Mouse (Mus musculus) CD4-positive, CD25-positive, alpha-beta regulatory T cell, adult 4 months (primary cell): Measurements from ENCODE around the gene Drp2. TPM values are rescaled to one million over a fixed set of nuclear protein-coding genes. Genes with fewer than 3 reads are reported as not detected.

Source experiments
- polyA plus RNA-seq, 2 experiments: library from polyadenylated mRNA; unstranded; fragments of 100-300 nt; shearing (Covaris generic); gene quantifications; one replicate each; pipeline ENCODE4 v1.2.1; 2017

Drp2 gene
- polyA plus RNA-seq, 2 experiments from 2014 or later: not detected

Other genes starting within 250 kb of the Drp2 start
- gene Xkrx, start 242.5 kb upstream of the Drp2 start, polyA plus RNA-seq: 1 to 10 TPM in 1 of 2 experiments, under 1 TPM in 1; 0.77 to 2.6 TPM
- not detected for gene Arl13a, start 217.1 kb upstream of the Drp2 start, polyA plus RNA-seq
- 1 to 10 TPM; 1.4 to 1.6 TPM for gene Nox1, start 182.6 kb upstream of the Drp2 start, polyA plus RNA-seq
- 10 to 100 TPM; 23.8 to 24.4 TPM for gene Trmt2b, start 127.6 kb upstream of the Drp2 start, polyA plus RNA-seq
- gene Tmem35a, start 109.3 kb upstream of the Drp2 start, polyA plus RNA-seq: under 1 TPM in 1 of 2 experiments, not detected in 1; 0.16 TPM
- 1 to 10 TPM; 3.8 to 7.1 TPM for gene Cenpi, start 96.5 kb upstream of the Drp2 start, polyA plus RNA-seq
- gene Taf7l, start 71.9 kb downstream of the Drp2 start, polyA plus RNA-seq: not detected
- gene Timm8a1, start 137.3 kb downstream of the Drp2 start, polyA plus RNA-seq: 10 to 100 TPM; 28.8 to 36.1 TPM
- gene Btk, start 179.0 kb downstream of the Drp2 start, polyA plus RNA-seq: 1 to 10 TPM in 1 of 2 experiments, under 1 TPM in 1; 0.38 to 2.2 TPM
- 100 to 1,000 TPM; 553 to 695 TPM for gene Rpl36a, start 181.1 kb downstream of the Drp2 start, polyA plus RNA-seq
- gene Gla, start 196.6 kb downstream of the Drp2 start, polyA plus RNA-seq: 1 to 10 TPM; 3.4 to 4.9 TPM
- 100 to 1,000 TPM in 1 of 2 experiments, 10 to 100 TPM in 1; 93.8 to 139 TPM for gene Hnrnph2, start 196.6 kb downstream of the Drp2 start, polyA plus RNA-seq